Mouse (Mus musculus) forebrain, embryonic 13.5 days (tissue): ENCODE measurements at regions not wholly inside any gene's neighbourhood (a gene's known extent, or its start where the extent isn't known, plus 50 kb on each side); places are given as distances from the start of the nearest gene placed in this dataset.
A peak's percentile ranks its signal among the peaks of the same experiment; 100 is the strongest.

ENCODE experiments used
- ATAC-seq: fragments of 200-750 bp; cut with Nextera tagmentation; 2 replicates; pipeline ENCODE4 v1.8.0; 2017
- H3K27ac ChIP-seq: fragments of 300-500 bp; sonication (generic); 2 replicates; pipeline ENCODE4 v1.5.1; 2015; ENCODE audit warnings: inconsistent platforms, mild to moderate bottlenecking, moderate library complexity
- H3K27me3 ChIP-seq: fragments of 300-500 bp; sonication (generic); 2 replicates; pipeline ENCODE4 v1.6.1; 2015; ENCODE audit warnings: mild to moderate bottlenecking, inconsistent platforms
- H3K36me3 ChIP-seq: fragments of 300-500 bp; sonication (generic); 2 replicates; pipeline ENCODE4 v1.6.1; 2015; ENCODE audit warnings: mild to moderate bottlenecking, inconsistent platforms; ENCODE audit not compliant: poor library complexity, severe bottlenecking
- H3K4me1 ChIP-seq: fragments of 300-500 bp; sonication (generic); 2 replicates; pipeline ENCODE4 v1.6.1; 2015; ENCODE audit warnings: inconsistent platforms
- H3K4me2 ChIP-seq: fragments of 300-500 bp; sonication (generic); 2 replicates; pipeline ENCODE4 v1.6.1; 2015; ENCODE audit warnings: inconsistent platforms, mild to moderate bottlenecking, moderate library complexity
- H3K4me3 ChIP-seq: fragments of 300-500 bp; sonication (generic); 2 replicates; pipeline ENCODE4 v1.5.1; 2015; ENCODE audit warnings: mild to moderate bottlenecking, inconsistent platforms
- H3K9ac ChIP-seq: fragments of 300-500 bp; sonication (generic); 2 replicates; pipeline ENCODE4 v1.6.1; 2015; ENCODE audit warnings: mild to moderate bottlenecking, inconsistent platforms
- H3K9me3 ChIP-seq: fragments of 300-500 bp; sonication (generic); replicated peaks from 2 replicates; pipeline ENCODE4 v1.6.1; 2016; ENCODE audit warnings: inconsistent platforms
- WGBS: fragments of 180-500 bp; shearing (Covaris S2); methylation state at CpG from one replicate; pipeline ENCODE4 v1.1.7; 2015; 5-methylcytosine and 5-hydroxymethylcytosine counted together

GRCm38 (mm10) chr16:64068787-64069673 lies 205.1 kb upstream of the Epha3 start:
- H3K4me3 ChIP-seq, result no peak overlapping the region
- H3K36me3 ChIP-seq, result no peaks in the 10 kb centered on the region
- peak overlapping the region; percentile 85 for H3K27ac ChIP-seq
- no peaks in the 10 kb centered on the region for H3K27me3 ChIP-seq
- no peaks in the 10 kb centered on the region for H3K9me3 ChIP-seq
- H3K4me2 ChIP-seq, result peak overlapping the region; percentile 33
- peak; percentile 98 for ATAC-seq
- H3K9ac ChIP-seq, result peak overlapping the region; percentile 23; the same call in 1 of the 2 replicates
- 4% methylated on average over 13 of the region's 13 CpGs for WGBS
- peaks cover 16% of the 10 kb centered on the region for H3K4me1 ChIP-seq

GRCm38 (mm10) chr16:64062584-64062983 lies 198.6 kb upstream of the Epha3 start:
- 0 out of 2 replicates have a peak, but pooled peaks have one; percentile 41 for ATAC-seq
- Histone ChIP-seq H3K36me3 (no peaks in the 10 kb centered on the region), H3K9me3 (no peaks in the 10 kb centered on the region), H3K27me3 (no peaks in the 10 kb centered on the region), H3K9ac (no peak overlapping the region), H3K4me3 (no peak overlapping the region), H3K4me1 (0 out of 2 replicates have a peak, but pooled peaks cover 2% of the 10 kb centered on the region), H3K27ac (no peak overlapping the region), H3K4me2 (no peak overlapping the region)
- 24% methylated on average over 4 of the region's 4 CpGs for WGBS

- no peaks in the 10 kb centered on the region for H3K4me1 ChIP-seq
- WGBS, result 51% methylated on average over 8 of the region's 8 CpGs
- H3K4me3 ChIP-seq, result no peak overlapping the region
- no peaks in the 10 kb centered on the region for H3K36me3 ChIP-seq
- H3K27me3 ChIP-seq, result no peaks in the 10 kb centered on the region
- no peak overlapping the region for H3K4me2 ChIP-seq
- no peak overlapping the region for H3K9ac ChIP-seq
- no peaks in the 10 kb centered on the region for H3K9me3 ChIP-seq
- no peak for ATAC-seq
- H3K27ac ChIP-seq, result no peak overlapping the region
These were observed 194.7 kb upstream of the Epha3 start for GRCm38 (mm10) chr16:64058712-64059111.

GRCm38 (mm10) chr16:64054346-64054745 lies 190.4 kb upstream of the Epha3 start:
- H3K4me1 ChIP-seq, result no peaks in the 10 kb centered on the region
- no peak overlapping the region for H3K9ac ChIP-seq
- no peak overlapping the region for H3K4me2 ChIP-seq
- no peak overlapping the region for H3K27ac ChIP-seq
- H3K4me3 ChIP-seq, result no peak overlapping the region
- H3K9me3 ChIP-seq, result no peaks in the 10 kb centered on the region
- no peaks in the 10 kb centered on the region for H3K36me3 ChIP-seq
- H3K27me3 ChIP-seq, result no peaks in the 10 kb centered on the region
- 0 out of 2 replicates have a peak, but pooled peaks have one; percentile 43 for ATAC-seq
- 71% methylated on average over 1 of the region's 1 CpGs for WGBS

GRCm38 (mm10) chr16:64048026-64048425 lies 184.1 kb upstream of the Epha3 start:
- WGBS, result 79% methylated on average over 1 of the region's 1 CpGs
- Histone ChIP-seq H3K4me2 (no peak overlapping the region), H3K27me3 (no peaks in the 10 kb centered on the region), H3K27ac (no peak overlapping the region), H3K9me3 (no peaks in the 10 kb centered on the region), H3K4me3 (no peak overlapping the region), H3K4me1 (no peaks in the 10 kb centered on the region), H3K36me3 (no peaks in the 10 kb centered on the region), H3K9ac (no peak overlapping the region)
- no peak for ATAC-seq

GRCm38 (mm10) chr16:64033049-64033448 lies 169.1 kb upstream of the Epha3 start:
- H3K4me2 ChIP-seq, result no peak overlapping the region
- H3K27me3 ChIP-seq, result no peaks in the 10 kb centered on the region
- H3K9ac ChIP-seq, result no peak overlapping the region
- no peaks in the 10 kb centered on the region for H3K4me1 ChIP-seq
- peak; percentile 91 for ATAC-seq
- WGBS, result 59% methylated on average over 10 of the region's 10 CpGs
- no peaks in the 10 kb centered on the region for H3K9me3 ChIP-seq
- peak overlapping the region; percentile 25; the same call in 1 of the 2 replicates for H3K27ac ChIP-seq
- H3K36me3 ChIP-seq, result no peaks in the 10 kb centered on the region
- no peak overlapping the region for H3K4me3 ChIP-seq

- Histone ChIP-seq H3K36me3 (no peaks in the 10 kb centered on the region), H3K27me3 (no peaks in the 10 kb centered on the region), H3K9ac (no peak overlapping the region), H3K4me2 (no peak overlapping the region), H3K9me3 (no peaks in the 10 kb centered on the region), H3K4me1 (no peaks in the 10 kb centered on the region), H3K4me3 (no peak overlapping the region), H3K27ac (no peak overlapping the region)
- ATAC-seq, result peak; percentile 24; the same call in 1 of the 2 replicates
These were observed 160.0 kb upstream of the Epha3 start for GRCm38 (mm10) chr16:64023981-64024380.

- Histone ChIP-seq H3K27ac (no peak overlapping the region), H3K36me3 (no peaks in the 10 kb centered on the region), H3K9me3 (no peaks in the 10 kb centered on the region), H3K4me2 (no peak overlapping the region), H3K4me1 (no peaks in the 10 kb centered on the region), H3K27me3 (no peaks in the 10 kb centered on the region), H3K9ac (no peak overlapping the region), H3K4me3 (no peak overlapping the region)
- ATAC-seq, result peak; percentile 43; the same call in 1 of the 2 replicates
- WGBS, result 55% methylated on average over 5 of the region's 5 CpGs
These were observed 136.9 kb upstream of the Epha3 start for GRCm38 (mm10) chr16:64000884-64001283.

- H3K27ac ChIP-seq, result no peak overlapping the region
- no peaks in the 10 kb centered on the region for H3K36me3 ChIP-seq
- ATAC-seq, result peak; percentile 68; the same call in 1 of the 2 replicates
- H3K27me3 ChIP-seq, result no peaks in the 10 kb centered on the region
- H3K4me3 ChIP-seq, result no peak overlapping the region
- WGBS, result 74% methylated on average over 2 of the region's 2 CpGs
- no peaks in the 10 kb centered on the region for H3K9me3 ChIP-seq
- H3K9ac ChIP-seq, result no peak overlapping the region
- H3K4me2 ChIP-seq, result no peak overlapping the region
- no peaks in the 10 kb centered on the region for H3K4me1 ChIP-seq
These were observed 103.4 kb upstream of the Epha3 start for GRCm38 (mm10) chr16:63967407-63967806.

- ATAC-seq, result no peak
- no peak overlapping the region for H3K27ac ChIP-seq
- no peak overlapping the region for H3K4me2 ChIP-seq
- 0 out of 2 replicates have a peak, but pooled peaks cover 9% of the 10 kb centered on the region for H3K4me1 ChIP-seq
- H3K36me3 ChIP-seq, result no peaks in the 10 kb centered on the region
- H3K9me3 ChIP-seq, result no peaks in the 10 kb centered on the region
- no peak overlapping the region for H3K9ac ChIP-seq
- no peaks in the 10 kb centered on the region for H3K27me3 ChIP-seq
- 61% methylated on average over 1 of the region's 1 CpGs for whole genome bisulfite sequencing
- no peak overlapping the region for H3K4me3 ChIP-seq
These were observed 96.8 kb upstream of the Epha3 start for GRCm38 (mm10) chr16:63960786-63961185.

GRCm38 (mm10) chr16:63958154-63958553 lies 94.2 kb upstream of the Epha3 start:
- no peaks in the 10 kb centered on the region for H3K36me3 ChIP-seq
- H3K27ac ChIP-seq, result no peak overlapping the region
- H3K9ac ChIP-seq, result peak overlapping the region; percentile 7; the same call in 1 of the 2 replicates
- H3K4me2 ChIP-seq, result peak overlapping the region; percentile 46
- 1% methylated on average over 6 of the region's 6 CpGs for WGBS
- H3K27me3 ChIP-seq, result no peaks in the 10 kb centered on the region
- peak; percentile 92 for ATAC-seq
- no peaks in the 10 kb centered on the region for H3K9me3 ChIP-seq
- 0 out of 2 replicates have a peak, but pooled peaks cover 9% of the 10 kb centered on the region for H3K4me1 ChIP-seq
- H3K4me3 ChIP-seq, result no peak overlapping the region

GRCm38 (mm10) chr16:63925195-63925594 lies 61.2 kb upstream of the Epha3 start:
- H3K27ac ChIP-seq, result no peak overlapping the region
- 32% methylated on average over 3 of the region's 3 CpGs for WGBS

More at GRCm38 (mm10) chr16:63925195-63925594, 61.2 kb upstream of the Epha3 start:
- no peak overlapping the region for H3K4me3 ChIP-seq
- ATAC-seq, result no peak
- no peaks in the 10 kb centered on the region for H3K4me1 ChIP-seq
- no peaks in the 10 kb centered on the region for H3K36me3 ChIP-seq
- no peaks in the 10 kb centered on the region for H3K9me3 ChIP-seq
- no peak overlapping the region for H3K9ac ChIP-seq
- H3K4me2 ChIP-seq, result no peak overlapping the region
- H3K27me3 ChIP-seq, result no peaks in the 10 kb centered on the region
